Mouse (Mus musculus) bone marrow, adult 2 months (tissue): Measurements from ENCODE around the gene Mtfr2.

Experiments used
- CTCF ChIP-seq: fragments of 200-500 bp; IDR thresholded peaks from 2 replicates; pipeline ENCODE4 v1.5.1; 2011; ENCODE audit warnings: low read length, control low read depth; ENCODE audit not compliant: control insufficient read depth, insufficient read depth
- POLR2A ChIP-seq: fragments of 200-500 bp; IDR thresholded peaks from 2 replicates; pipeline ENCODE4 v1.6.1; 2011; ENCODE audit warnings: low read depth, mild to moderate bottlenecking, control low read depth, low read length, borderline replicate concordance; ENCODE audit not compliant: control insufficient read depth

DNA sequence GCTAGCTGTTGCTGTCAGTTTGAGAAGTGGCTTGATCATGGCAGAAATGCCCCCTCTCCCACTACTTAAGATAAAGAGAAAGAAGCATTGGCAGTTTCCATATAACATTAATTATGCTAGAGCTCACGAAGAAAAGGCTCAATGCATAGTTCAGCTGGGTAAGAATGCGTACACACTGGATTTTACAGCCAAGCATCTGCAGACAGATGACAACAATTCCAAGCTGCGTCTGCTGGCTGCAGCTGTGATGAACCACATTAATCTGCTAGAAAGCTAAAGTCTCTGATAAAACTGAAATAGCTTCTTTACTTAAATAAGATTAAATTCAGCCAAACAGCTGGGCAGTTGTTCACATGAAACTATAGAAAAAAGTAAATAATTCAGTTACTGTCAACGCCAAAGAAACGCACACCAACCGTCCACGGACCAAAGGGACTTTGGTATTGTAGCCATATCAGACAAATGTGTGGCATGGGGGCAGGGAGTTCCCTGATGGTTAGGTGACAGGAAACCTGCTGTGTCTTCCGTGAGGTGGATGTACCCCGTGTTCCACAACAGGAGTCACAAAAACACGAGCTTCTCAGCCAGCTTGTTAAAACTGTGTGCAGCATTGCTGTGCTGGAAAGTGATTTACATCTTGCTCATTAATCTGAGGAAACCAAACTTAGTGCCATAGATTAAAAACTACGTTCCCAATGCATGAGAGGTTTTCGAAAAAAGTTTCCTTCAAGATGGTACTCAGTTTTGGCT is 51.2 kb downstream of the Mtfr2 start:
- no peak for TF ChIP-seq CTCF
- no peak for TF ChIP-seq POLR2A
